In genomic region chr17:34941344-34942041, GRCm38 (mm10) we compare ENCODE assay signal across 8 mouse cellular contexts. TPM values are rescaled to one million over a fixed set of nuclear protein-coding genes. Genes with fewer than 3 reads are reported as not detected.
DNase-seq lines count a peak whose midpoint lies in the region; ATAC-seq and TF ChIP-seq lines count a peak whose summit lies in the region.

No protein-coding gene starts in this region.

- TF ChIP-seq CTCF in gastrocnemius, adult 2 months (IDR thresholded peaks at IDR 0.05) = no peak
- TF ChIP-seq CTCF in heart, postnatal 0 days (IDR thresholded peaks at IDR 0.05; ENCODE audit: low read depth) = no peak

- 10% methylated on average over 15 of the region's 15 CpGs for WGBS in heart, postnatal 0 days
- 16% methylated on average over 15 of the region's 15 CpGs for WGBS in liver, embryonic 12.5 days (ENCODE audit: insufficient replicate concordance)

- TF ChIP-seq EP300 in heart, postnatal 0 days (IDR thresholded peaks at IDR 0.05; ENCODE audit: low read depth) = no peak

- H3K27ac ChIP-seq in gastrocnemius, adult 2 months = peak overlapping the region; percentile 70
- H3K27ac ChIP-seq in heart, postnatal 0 days (ENCODE audit: low read depth) = peak overlapping the region; percentile 67
- H3K27ac ChIP-seq in liver, embryonic 12.5 days = peak overlapping the region; percentile 74

- intact Hi-C loops in gastrocnemius, adult 2 months (cut with DNase I) = no loop called here

- H3K4me1 ChIP-seq in heart, postnatal 0 days (ENCODE audit: control insufficient read depth, insufficient read depth) = 0 out of 2 replicates have a peak, but pooled peaks cover 6% of the 10 kb centered on the region
- peaks cover 19% of the 10 kb centered on the region for H3K4me1 ChIP-seq in liver, embryonic 12.5 days

- H3K9me3 ChIP-seq in heart, postnatal 0 days (replicated peaks; ENCODE audit: control insufficient read depth, low read length) = no peaks in the 10 kb centered on the region
- H3K9me3 ChIP-seq in liver, embryonic 12.5 days (replicated peaks) = no peaks in the 10 kb centered on the region

- peak overlapping the region; percentile 66 for H3K4me2 ChIP-seq in heart, postnatal 0 days (ENCODE audit: low read depth, low read length)
- H3K4me2 ChIP-seq in liver, embryonic 12.5 days = peak overlapping the region; percentile 71

- H3K27me3 ChIP-seq in heart, postnatal 0 days (ENCODE audit: control insufficient read depth, insufficient read depth, low read length) = no peaks in the 10 kb centered on the region
- H3K27me3 ChIP-seq in liver, embryonic 12.5 days (replicated peaks) = no peaks in the 10 kb centered on the region

- peak overlapping the region; percentile 68 for H3K4me3 ChIP-seq in gastrocnemius, adult 2 months
- peak overlapping the region; percentile 41 for H3K4me3 ChIP-seq in heart, postnatal 0 days (ENCODE audit: low read depth, low read length)
- H3K4me3 ChIP-seq in liver, embryonic 12.5 days = peak overlapping the region; percentile 32

- no peaks in the 10 kb centered on the region for H3K36me3 ChIP-seq in heart, postnatal 0 days (replicated peaks; ENCODE audit: control insufficient read depth, insufficient read depth, low read length)
- H3K36me3 ChIP-seq in liver, embryonic 12.5 days = no peaks in the 10 kb centered on the region

- H3K9ac ChIP-seq in heart, postnatal 0 days (replicated peaks; ENCODE audit: low read depth, low read length) = peak overlapping the region; percentile 57
- H3K9ac ChIP-seq in liver, embryonic 12.5 days = peak overlapping the region; percentile 60

- peak; percentile 47; the same call in 1 of the 2 replicates for ATAC-seq in heart, postnatal 0 days (ENCODE audit: insufficient read depth, low read depth)
- peak; percentile 50; the same call in 1 of the 2 replicates for ATAC-seq in liver, embryonic 12.5 days

- DNase-seq in gastrocnemius, adult 2 months = no peak
- DNase-seq in gastrocnemius, postnatal 4 days (ENCODE audit: low spot score in 2 of 2) = no peak
- DNase-seq in embryo, embryonic 10 days (ENCODE audit: low spot score) = peak; percentile 56
- peak; percentile 41 for DNase-seq in heart, postnatal 0 days (ENCODE audit: low spot score)
- DNase-seq in testis, postnatal 10 days (ENCODE audit: low spot score) = peak; percentile 70
- no peak for DNase-seq in layer of hippocampus, postnatal 14 days (ENCODE audit: low spot score in 2 of 2)
- DNase-seq in layer of hippocampus, postnatal 10 days (ENCODE audit: low spot score in 2 of 2) = no peak

RNA-seq across cellular contexts. Expression of gene Neu1, which starts 10.4 kb away (rescaled TPM):
- total RNA-seq in gastrocnemius, adult 2 months (2021) = 10 to 100 TPM; 10.5 to 12.0 TPM
- 10 to 100 TPM; 10.8 to 10.9 TPM for total RNA-seq in gastrocnemius, postnatal 4 days (2021)
- 30.1 and 79.2 TPM in 2 replicates for total RNA-seq in heart, postnatal 0 days (2014; rRNA removed; ENCODE audit: low replicate concordance)
- 18.6 and 19.5 TPM in 2 replicates for polyA plus RNA-seq in heart, postnatal 0 days (2015; fragmentation: Nextera tagmentation; extraction: Ambion mirVana)
- 16.9 and 17.3 TPM in 2 replicates for polyA plus RNA-seq in liver, embryonic 12.5 days (2016; fragmentation: Nextera tagmentation; extraction: Ambion mirVana)
- 10 to 100 TPM; 31.9 to 32.9 TPM for total RNA-seq in layer of hippocampus, postnatal 14 days (2021)
- 10 to 100 TPM; 23.6 to 24.4 TPM for total RNA-seq in layer of hippocampus, postnatal 10 days (2021)

RNA-seq across cellular contexts. Expression of gene Hspa1b, which starts 17.5 kb away (rescaled TPM):
- 10 to 100 TPM in 1 of 2 experiments, 1 to 10 TPM in 1; 3.9 to 13.0 TPM for total RNA-seq in gastrocnemius, adult 2 months (2021)
- total RNA-seq in gastrocnemius, postnatal 4 days (2021) = 1 to 10 TPM; 3.7 to 4.0 TPM
- total RNA-seq in heart, postnatal 0 days (2014; rRNA removed; ENCODE audit: low replicate concordance) = 6.0 and 21.6 TPM in 2 replicates
- 0.14 and 0.25 TPM in 2 replicates for polyA plus RNA-seq in heart, postnatal 0 days (2015; fragmentation: Nextera tagmentation; extraction: Ambion mirVana)
- polyA plus RNA-seq in liver, embryonic 12.5 days (2016; fragmentation: Nextera tagmentation; extraction: Ambion mirVana) = 0.11 and 0.21 TPM in 2 replicates
- total RNA-seq in layer of hippocampus, postnatal 14 days (2021) = 10 to 100 TPM; 12.5 TPM
- 1 to 10 TPM; 4.3 to 5.3 TPM for total RNA-seq in layer of hippocampus, postnatal 10 days (2021)

RNA-seq across cellular contexts. Expression of gene Slc44a4, which starts 27.2 kb away (rescaled TPM):
- not detected for total RNA-seq in gastrocnemius, adult 2 months (2021)
- total RNA-seq in gastrocnemius, postnatal 4 days (2021) = not detected
- total RNA-seq in heart, postnatal 0 days (2014; rRNA removed; ENCODE audit: low replicate concordance) = not detected in 2 replicates
- polyA plus RNA-seq in heart, postnatal 0 days (2015; fragmentation: Nextera tagmentation; extraction: Ambion mirVana) = 0.29 TPM in 1 of 2 replicates, not detected in the other
- polyA plus RNA-seq in liver, embryonic 12.5 days (2016; fragmentation: Nextera tagmentation; extraction: Ambion mirVana) = 0.75 and 0.79 TPM in 2 replicates
- under 1 TPM; 0.18 to 0.38 TPM for total RNA-seq in layer of hippocampus, postnatal 14 days (2021)
- under 1 TPM; 0.16 to 0.20 TPM for total RNA-seq in layer of hippocampus, postnatal 10 days (2021)

RNA-seq across cellular contexts. Expression of gene Gm20481, which starts 28.2 kb away (rescaled TPM):
- not detected for total RNA-seq in gastrocnemius, adult 2 months (2021)
- total RNA-seq in gastrocnemius, postnatal 4 days (2021) = not detected
- not detected in 2 replicates for total RNA-seq in heart, postnatal 0 days (2014; rRNA removed; ENCODE audit: low replicate concordance)
- polyA plus RNA-seq in heart, postnatal 0 days (2015; fragmentation: Nextera tagmentation; extraction: Ambion mirVana) = not detected in 2 replicates
- 0.73 TPM in 1 of 2 replicates, not detected in the other for polyA plus RNA-seq in liver, embryonic 12.5 days (2016; fragmentation: Nextera tagmentation; extraction: Ambion mirVana)
- total RNA-seq in layer of hippocampus, postnatal 14 days (2021) = not detected
- not detected for total RNA-seq in layer of hippocampus, postnatal 10 days (2021)

RNA-seq across cellular contexts. Expression of gene Hspa1a, which starts 30.5 kb away (rescaled TPM):
- 10 to 100 TPM in 1 of 2 experiments, 1 to 10 TPM in 1; 6.8 to 14.1 TPM for total RNA-seq in gastrocnemius, adult 2 months (2021)
- total RNA-seq in gastrocnemius, postnatal 4 days (2021) = 1 to 10 TPM; 3.2 to 4.4 TPM
- 8.2 and 10.2 TPM in 2 replicates for total RNA-seq in heart, postnatal 0 days (2014; rRNA removed; ENCODE audit: low replicate concordance)
- 2.5 and 2.8 TPM in 2 replicates for polyA plus RNA-seq in heart, postnatal 0 days (2015; fragmentation: Nextera tagmentation; extraction: Ambion mirVana)
- 2.8 and 5.0 TPM in 2 replicates for polyA plus RNA-seq in liver, embryonic 12.5 days (2016; fragmentation: Nextera tagmentation; extraction: Ambion mirVana)
- 10 to 100 TPM; 12.4 to 13.1 TPM for total RNA-seq in layer of hippocampus, postnatal 14 days (2021)
- total RNA-seq in layer of hippocampus, postnatal 10 days (2021) = 1 to 10 TPM; 6.8 to 8.7 TPM

Comparison
In these comparisons a context has a peak if more than half of its experiments do, and no peak if none do; other contexts are left out.
1. DNase-seq: peak in embryo, embryonic 10 days (single experiment), heart, postnatal 0 days (single experiment) and testis, postnatal 10 days (single experiment); none in gastrocnemius, adult 2 months (single experiment), gastrocnemius, postnatal 4 days (0 of 2), layer of hippocampus, postnatal 14 days (0 of 2) and layer of hippocampus, postnatal 10 days (0 of 2).
2. Peak in every context shown above with its lines, with median percentiles within 50 percentile points of each other: H3K27ac ChIP-seq and H3K4me3 ChIP-seq.